Mouse (Mus musculus) kidney, adult 10 weeks (tissue): Measurements from ENCODE around the gene Frem1. TPM values are rescaled to one million over a fixed set of nuclear protein-coding genes. Genes with fewer than 3 reads are reported as not detected.

Source experiments
- polyA plus RNA-seq: library from polyadenylated mRNA; stranded (reverse); fragments of 350-450 nt; fragmentation: Illumina TruSeq; extraction: RNeasy Lipid Tissue Mini Kit (QIAGEN cat#74804); gene quantifications from one replicate; pipeline ENCODE4 v1.2.3, GENCODE M21; 2014; ENCODE audit warnings: low read depth, low replicate concordance

Gene Frem1
- 3.8 TPM for polyA plus RNA-seq

DNA sequence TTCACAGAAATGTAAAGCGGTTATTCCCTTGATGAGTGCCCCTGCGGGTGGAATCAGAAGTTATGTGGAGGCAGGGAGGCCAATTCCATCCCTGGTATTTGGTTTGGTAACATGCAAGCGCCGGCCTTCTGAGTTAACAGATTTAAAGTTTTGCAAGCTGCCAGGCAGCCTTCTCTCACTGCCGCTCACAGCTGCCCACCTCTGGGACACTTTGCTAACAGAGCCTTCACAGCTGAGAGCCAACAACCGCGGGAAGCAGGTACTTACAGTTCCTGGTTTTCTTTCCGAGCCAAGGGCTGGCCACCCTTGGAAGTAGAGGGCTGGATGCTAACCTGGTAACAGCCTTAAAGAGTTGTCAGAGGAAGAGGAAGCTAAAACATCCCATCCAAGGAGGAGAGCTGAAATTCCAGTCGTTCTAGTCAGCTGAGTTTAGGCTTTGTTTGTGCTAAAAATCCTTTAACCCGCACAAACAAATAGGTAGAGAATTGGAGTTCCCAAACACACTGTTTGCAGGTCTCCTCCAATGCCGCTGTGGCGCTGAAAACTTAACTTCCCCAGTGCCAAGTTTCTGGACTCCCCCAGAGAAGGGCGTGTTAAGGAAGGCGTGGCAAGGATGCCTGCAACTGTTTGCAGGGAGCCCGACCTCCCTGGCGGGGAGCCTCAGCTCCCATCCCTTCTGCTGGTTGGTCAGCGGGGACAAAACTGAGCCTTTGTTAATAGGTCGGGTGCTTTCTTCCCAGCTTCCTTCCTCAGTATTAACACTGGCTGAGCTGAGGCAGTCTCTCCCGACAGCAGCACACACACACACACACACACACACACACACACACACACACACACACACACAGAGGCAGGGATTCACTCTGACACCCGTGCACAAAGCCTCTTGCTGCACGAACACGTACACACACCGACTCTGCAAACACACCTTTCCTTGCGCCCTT lies at the start of gene Frem1:
TSS of gene Frem1 (minus strand) at position 706 of the 944 bp plus-strand sequence.

DNA sequence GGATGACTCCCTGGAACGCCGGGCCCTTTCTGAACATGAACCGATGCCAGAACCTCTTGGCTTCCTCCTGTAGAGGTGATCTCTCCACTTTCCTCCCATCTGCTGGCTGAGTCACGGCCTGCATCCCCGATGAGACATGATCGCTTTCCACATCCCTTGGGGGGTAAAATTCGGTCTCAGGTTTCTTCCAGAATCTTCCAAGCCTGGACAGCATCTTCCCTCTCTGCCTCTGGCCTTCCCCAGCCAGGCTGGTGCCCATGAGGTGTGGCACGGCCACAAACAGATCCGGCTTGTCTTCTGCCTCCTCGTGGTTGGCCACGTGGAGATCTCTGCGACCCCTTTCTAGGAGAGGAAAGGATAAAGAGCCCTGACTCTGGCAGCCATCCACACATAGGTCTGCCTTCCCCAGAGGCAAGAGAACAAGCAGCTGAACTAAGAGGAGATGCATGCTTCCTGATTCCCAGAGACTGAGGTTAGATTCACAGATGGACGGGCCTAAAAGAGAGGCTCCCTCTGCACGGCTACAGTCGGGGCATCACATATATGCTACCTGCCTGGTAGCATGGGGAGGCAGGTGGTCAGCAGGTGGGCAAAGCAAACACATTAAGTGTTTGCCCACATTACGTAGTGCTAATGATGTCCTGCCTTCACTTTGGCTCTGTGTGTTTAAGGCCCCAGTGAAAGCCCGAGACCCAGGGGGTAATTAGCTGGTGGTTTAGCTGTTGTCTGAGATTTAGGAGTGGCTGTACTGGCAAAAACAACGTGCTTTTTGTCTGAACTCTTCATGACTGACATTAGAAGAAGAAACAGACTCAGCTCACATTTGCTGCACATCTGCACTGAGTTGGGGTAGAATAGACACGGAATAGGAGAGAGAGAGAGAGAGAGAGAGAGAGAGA lies 167.3 kb downstream of the Frem1 start, which contains the start of gene Cer1:
TSS of gene Cer1 (minus strand) at position 513 of the 899 bp plus-strand sequence.

DNA sequence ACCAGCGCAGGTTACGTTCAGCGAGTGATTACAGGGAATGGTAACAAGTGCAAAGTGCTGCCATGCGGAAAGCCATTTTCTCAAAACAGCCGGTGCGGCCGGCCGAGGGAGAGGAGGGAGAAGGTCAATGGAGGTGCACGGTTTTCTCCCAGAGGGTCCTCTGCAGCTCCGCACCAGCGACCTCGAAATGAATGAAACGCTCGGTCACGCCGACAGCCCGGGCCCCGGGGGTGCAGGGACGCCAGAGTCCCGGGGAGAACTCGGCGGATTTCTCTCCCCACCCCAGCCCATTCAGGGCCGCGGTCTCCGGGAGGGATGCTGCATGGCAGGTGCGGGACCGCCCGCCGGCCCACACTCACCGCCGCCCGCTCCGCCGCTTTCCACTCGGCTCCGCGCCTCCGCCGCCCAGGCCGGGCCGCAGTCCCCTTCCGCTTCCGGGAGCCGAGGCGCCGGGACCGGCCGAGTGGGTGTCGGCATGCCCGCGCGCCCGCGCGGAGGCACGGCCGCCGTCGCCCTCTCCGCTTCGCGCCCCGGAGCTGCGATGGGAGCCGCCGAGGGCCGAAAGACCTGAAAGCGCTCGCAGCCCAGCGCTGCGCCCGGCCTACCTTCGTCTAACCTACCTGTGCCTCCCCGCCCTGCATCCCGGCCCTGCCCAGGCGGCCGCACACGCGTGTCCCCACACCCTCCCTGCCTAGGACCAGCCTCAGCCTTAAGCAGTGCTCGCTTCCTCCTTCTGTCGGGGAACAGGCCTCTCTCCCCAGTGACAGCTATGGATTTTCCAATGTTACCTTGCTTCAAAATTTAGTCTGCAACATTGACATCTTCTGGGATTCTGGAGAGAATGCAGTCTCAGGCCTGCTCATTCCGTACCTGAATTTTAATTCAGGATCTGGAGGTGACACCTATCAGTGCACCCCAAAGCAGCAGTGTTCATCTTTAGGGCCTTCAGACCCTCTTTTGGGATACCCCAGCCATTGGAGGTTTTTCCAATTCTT lies 192.7 kb downstream of the Frem1 start, which contains the start of gene Zdhhc21:
TSS of gene Zdhhc21 (minus strand) at position 828 of the 995 bp plus-strand sequence.

Other genes with a start within 250 kb of the Frem1 start
- 21.3 TPM for gene Zdhhc21, start 192.4 kb downstream of the Frem1 start, polyA plus RNA-seq
- not detected for gene Cer1, start 167.2 kb downstream of the Frem1 start, polyA plus RNA-seq